Mouse (Mus musculus) neural tube, embryonic 12.5 days (tissue): Measurements from ENCODE around the gene Eya4. TPM values are rescaled to one million over a fixed set of nuclear protein-coding genes. Genes with fewer than 3 reads are reported as not detected.

ENCODE experiments used
- ATAC-seq: fragments of 200-750 bp; cut with Nextera tagmentation; 2 replicates; pipeline ENCODE4 v1.8.0; 2017; ENCODE audit warnings: low read depth, mild to moderate bottlenecking, moderate TSS enrichment, moderate library complexity; ENCODE audit not compliant: low FRiP score
- H3K27ac ChIP-seq: fragments of 300-500 bp; sonication (generic); 2 replicates; pipeline ENCODE4 v1.5.1; 2016
- H3K27me3 ChIP-seq: fragments of 300-500 bp; sonication (generic); replicated peaks from 2 replicates; pipeline ENCODE4 v1.6.1; 2016; ENCODE audit warnings: mild to moderate bottlenecking
- H3K36me3 ChIP-seq: fragments of 300-500 bp; sonication (generic); 2 replicates; pipeline ENCODE4 v1.6.1; 2016; ENCODE audit warnings: mild to moderate bottlenecking
- H3K4me1 ChIP-seq: fragments of 300-500 bp; sonication (generic); 2 replicates; pipeline ENCODE4 v1.6.1; 2016
- H3K4me2 ChIP-seq: fragments of 300-500 bp; sonication (generic); replicated peaks from 2 replicates; pipeline ENCODE4 v1.6.1; 2016; ENCODE audit warnings: mild to moderate bottlenecking
- H3K4me3 ChIP-seq: fragments of 300-500 bp; sonication (generic); 2 replicates; pipeline ENCODE4 v1.5.1; 2016
- H3K9ac ChIP-seq: fragments of 300-500 bp; sonication (generic); 2 replicates; pipeline ENCODE4 v1.6.1; 2016; ENCODE audit warnings: mild to moderate bottlenecking
- H3K9me3 ChIP-seq: fragments of 300-500 bp; sonication (generic); 2 replicates; pipeline ENCODE4 v1.6.1; 2016; ENCODE audit warnings: mild to moderate bottlenecking
- WGBS: fragments of 180-500 bp; shearing (Covaris S2); methylation state at CpG from one replicate; pipeline ENCODE4 v1.1.7; 2016; 5-methylcytosine and 5-hydroxymethylcytosine counted together
- polyA plus RNA-seq: library from polyadenylated mRNA; unstranded; fragments of >200 nt; fragmentation: Nextera tagmentation; extraction: Ambion mirVana; gene quantifications from 2 replicates; pipeline ENCODE4 v1.2.1, GENCODE M21; 2016

The Eya4 gene
- polyA plus RNA-seq, 1 experiment from 2014 or later, result 3.2 TPM

DNA sequence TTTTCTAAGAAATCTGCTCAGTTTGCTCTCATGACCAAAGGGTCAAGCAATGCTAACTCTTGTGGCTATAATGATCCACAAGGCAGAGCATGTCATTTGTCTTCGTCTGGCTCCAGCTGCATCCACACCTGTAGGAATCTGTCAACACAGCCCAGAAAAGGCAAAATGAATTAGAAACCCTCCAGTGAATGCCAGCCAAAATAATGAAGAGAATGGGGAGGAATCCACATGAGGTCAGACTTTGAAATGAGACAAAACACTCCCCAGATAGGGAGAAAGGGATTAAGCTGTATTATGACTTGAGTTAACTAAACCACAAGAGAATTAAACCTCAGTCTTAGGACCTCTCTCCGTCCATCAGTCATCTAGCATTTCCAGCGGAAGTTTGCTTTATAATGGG, 130.2 kb downstream of the Eya4 start:
- Histone ChIP-seq H3K27ac (no peak overlapping the region), H3K27me3 (no peaks in the 10 kb centered on the region), H3K36me3 (no peaks in the 10 kb centered on the region), H3K9me3 (no peaks in the 10 kb centered on the region), H3K9ac (no peak overlapping the region), H3K4me2 (no peak overlapping the region), H3K4me1 (no peaks in the 10 kb centered on the region; the same call in 1 of the 2 replicates), H3K4me3 (no peak overlapping the region)
- ATAC-seq, result no peak
- WGBS, result 61% methylated on average over 3 of the region's 3 CpGs

GRCm38 (mm10) chr10:23216815-23217214, 133.8 kb downstream of the Eya4 start:
- Histone ChIP-seq H3K9ac (no peak overlapping the region), H3K27ac (no peak overlapping the region), H3K27me3 (no peaks in the 10 kb centered on the region), H3K4me1 (no peaks in the 10 kb centered on the region; the same call in 1 of the 2 replicates), H3K9me3 (no peaks in the 10 kb centered on the region), H3K4me2 (no peak overlapping the region), H3K36me3 (no peaks in the 10 kb centered on the region), H3K4me3 (no peak overlapping the region)
- 76% methylated on average over 4 of the region's 4 CpGs for WGBS
- no peak for ATAC-seq

DNA sequence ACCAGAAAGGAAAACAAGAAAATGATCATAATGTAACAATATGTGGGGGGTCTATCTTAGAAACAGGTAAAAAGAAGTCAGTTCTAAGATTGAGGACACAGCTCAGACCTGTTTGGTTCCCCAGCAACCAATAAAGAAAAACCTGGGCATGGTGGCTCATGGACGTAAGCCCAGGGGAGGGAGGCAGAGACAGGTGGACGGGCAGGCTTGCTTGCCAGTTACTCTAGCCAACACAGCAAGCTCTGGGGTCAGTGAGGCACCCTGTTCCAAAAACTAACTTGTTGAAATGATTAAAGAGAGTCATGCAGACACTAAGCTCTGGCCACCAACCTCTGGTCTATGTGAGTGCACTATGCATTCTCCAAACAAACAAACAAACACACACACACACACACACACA, 139.2 kb downstream of the Eya4 start:
- Histone ChIP-seq H3K9me3 (no peaks in the 10 kb centered on the region), H3K9ac (no peak overlapping the region), H3K27ac (no peak overlapping the region), H3K4me1 (no peaks in the 10 kb centered on the region), H3K4me3 (no peak overlapping the region), H3K27me3 (no peaks in the 10 kb centered on the region), H3K4me2 (no peak overlapping the region), H3K36me3 (no peaks in the 10 kb centered on the region)
- WGBS, result 76% methylated on average over 2 of the region's 2 CpGs
- ATAC-seq, result no peak

DNA sequence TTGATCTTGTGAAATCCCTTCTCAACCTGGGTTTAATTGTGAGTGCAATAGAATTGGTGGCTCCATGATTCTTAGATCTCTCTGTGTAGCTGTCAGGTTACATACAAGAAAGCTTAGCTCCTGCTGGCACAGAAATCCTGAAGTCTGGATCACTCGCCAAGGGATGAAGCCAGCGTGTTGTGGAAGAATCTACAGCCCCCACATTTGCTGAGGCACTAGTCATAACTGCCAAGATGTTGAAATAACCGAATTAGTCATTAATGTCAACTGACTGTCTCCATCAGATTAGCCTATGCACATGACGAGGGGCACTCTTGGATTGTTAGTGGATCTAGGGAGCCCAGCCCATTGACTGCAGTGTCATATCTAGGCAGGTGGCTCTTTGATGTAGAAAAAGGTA, 146.7 kb downstream of the Eya4 start:
- Histone ChIP-seq H3K4me3 (no peak overlapping the region), H3K4me2 (no peak overlapping the region), H3K4me1 (no peaks in the 10 kb centered on the region), H3K27ac (no peak overlapping the region), H3K36me3 (no peaks in the 10 kb centered on the region), H3K9me3 (no peaks in the 10 kb centered on the region), H3K27me3 (no peaks in the 10 kb centered on the region), H3K9ac (no peak overlapping the region)
- WGBS, result 83% methylated on average over 4 of the region's 4 CpGs
- no peak for ATAC-seq

DNA sequence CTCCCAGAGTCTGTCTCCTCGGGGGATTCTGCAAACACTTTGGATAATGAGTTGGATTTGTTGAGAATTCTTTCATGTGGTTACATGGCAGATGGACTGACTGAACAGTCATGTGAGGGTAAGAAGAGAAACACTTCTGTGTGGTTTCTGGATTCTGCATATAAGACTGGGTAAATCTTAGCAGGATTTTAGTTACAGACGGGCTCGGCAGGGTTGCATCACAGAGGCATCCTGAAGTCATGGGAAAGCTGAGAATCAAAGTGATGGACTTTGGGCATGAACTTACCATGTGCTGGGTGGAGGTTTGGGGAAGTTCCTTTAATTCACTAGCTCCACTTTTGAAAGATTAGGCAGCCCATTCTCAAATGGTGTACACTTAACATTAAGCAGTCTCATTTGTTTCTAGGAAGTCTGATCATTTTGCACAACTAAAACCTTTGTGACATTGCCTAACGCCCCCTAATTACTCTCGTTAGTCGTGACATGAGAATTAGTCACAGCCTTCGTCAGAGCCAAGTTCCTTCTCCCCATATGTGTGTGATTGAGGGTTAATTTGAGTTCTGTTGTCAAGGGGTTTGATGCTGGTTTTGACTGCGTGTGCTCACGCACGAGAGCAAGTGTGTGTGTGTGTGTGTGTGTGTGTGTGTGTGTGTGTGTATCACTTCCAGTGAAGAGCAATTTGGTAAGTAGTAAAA, 147.3 kb downstream of the Eya4 start:
- Histone ChIP-seq H3K27ac (no peak overlapping the region), H3K4me2 (no peak overlapping the region), H3K4me1 (no peaks in the 10 kb centered on the region), H3K4me3 (no peak overlapping the region), H3K36me3 (no peaks in the 10 kb centered on the region), H3K27me3 (no peaks in the 10 kb centered on the region), H3K9ac (no peak overlapping the region), H3K9me3 (no peaks in the 10 kb centered on the region)
- WGBS, result 64% methylated on average over 10 of the region's 10 CpGs
- no peak for ATAC-seq

GRCm38 (mm10) chr10:23202591-23202990, 148.0 kb downstream of the Eya4 start:
- Histone ChIP-seq H3K4me2 (no peak overlapping the region), H3K4me1 (no peaks in the 10 kb centered on the region), H3K27me3 (no peaks in the 10 kb centered on the region), H3K4me3 (no peak overlapping the region), H3K36me3 (no peaks in the 10 kb centered on the region), H3K9ac (no peak overlapping the region), H3K27ac (no peak overlapping the region), H3K9me3 (no peaks in the 10 kb centered on the region)
- 95% methylated on average over 4 of the region's 4 CpGs for WGBS
- ATAC-seq, result no peak

DNA sequence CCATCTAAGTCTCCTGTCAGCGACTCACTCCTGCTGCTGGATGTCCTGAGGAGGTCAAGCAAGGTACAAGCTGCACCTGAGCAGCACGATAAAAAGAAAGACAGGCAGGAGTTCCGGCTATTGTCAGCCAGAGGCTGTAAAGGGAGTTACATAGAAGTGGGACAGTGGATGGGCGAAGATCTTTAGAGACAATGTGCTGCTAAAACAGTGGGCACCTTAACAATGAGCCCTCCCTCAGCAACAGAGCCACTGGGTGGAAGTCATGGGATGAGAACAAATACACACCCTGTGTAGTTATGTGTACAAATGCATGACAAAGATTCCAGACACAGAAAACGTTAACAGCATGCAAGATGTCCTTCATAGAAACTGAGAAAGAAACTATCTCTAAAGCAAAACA, 152.3 kb downstream of the Eya4 start:
- Histone ChIP-seq H3K4me2 (no peak overlapping the region), H3K36me3 (no peaks in the 10 kb centered on the region), H3K27ac (no peak overlapping the region), H3K9ac (no peak overlapping the region), H3K27me3 (no peaks in the 10 kb centered on the region), H3K4me3 (no peak overlapping the region), H3K4me1 (peaks cover 5% of the 10 kb centered on the region; the same call in 1 of the 2 replicates), H3K9me3 (no peaks in the 10 kb centered on the region)
- ATAC-seq, result no peak
- WGBS, result 63% methylated on average over 5 of the region's 5 CpGs

DNA sequence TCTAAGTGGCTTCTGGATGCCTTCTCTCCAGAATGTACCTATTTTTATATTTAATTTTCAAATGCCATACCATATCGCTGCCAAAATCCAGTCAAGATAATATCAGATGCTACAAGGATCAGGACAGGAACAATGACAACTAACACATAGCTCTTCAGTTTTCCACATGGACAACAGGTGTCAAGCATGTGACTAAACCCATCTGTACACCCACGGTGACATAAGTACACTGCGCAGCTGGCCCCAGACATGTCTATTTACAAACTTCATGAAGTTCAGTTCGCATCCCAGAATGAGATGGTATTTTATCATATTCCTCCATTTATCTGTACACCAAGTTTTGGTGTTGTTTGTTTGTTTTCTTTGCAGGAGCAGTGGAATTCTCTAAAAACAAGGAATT, 154.2 kb downstream of the Eya4 start:
- H3K4me1 ChIP-seq, result peaks cover 5% of the 10 kb centered on the region; the same call in 1 of the 2 replicates
- no peak overlapping the region for H3K27ac ChIP-seq
- H3K4me3 ChIP-seq, result no peak overlapping the region
- H3K4me2 ChIP-seq, result no peak overlapping the region
- H3K9me3 ChIP-seq, result no peaks in the 10 kb centered on the region
- no peaks in the 10 kb centered on the region for H3K27me3 ChIP-seq
- no peak overlapping the region for H3K9ac ChIP-seq
- 90% methylated on average over 4 of the region's 4 CpGs for WGBS
- no peak for ATAC-seq
- no peaks in the 10 kb centered on the region for H3K36me3 ChIP-seq

- Histone ChIP-seq H3K9ac (no peak overlapping the region), H3K27me3 (no peaks in the 10 kb centered on the region), H3K9me3 (no peaks in the 10 kb centered on the region), H3K27ac (no peak overlapping the region), H3K36me3 (no peaks in the 10 kb centered on the region), H3K4me2 (no peak overlapping the region), H3K4me1 (peaks cover 5% of the 10 kb centered on the region; the same call in 1 of the 2 replicates), H3K4me3 (no peak overlapping the region)
- ATAC-seq, result peak; percentile 84
- WGBS, result 19% methylated on average over 2 of the region's 2 CpGs
Measured at GRCm38 (mm10) chr10:23195337-23195736, 155.2 kb downstream of the Eya4 start.

- Histone ChIP-seq H3K4me2 (no peak overlapping the region), H3K36me3 (no peaks in the 10 kb centered on the region), H3K27me3 (no peaks in the 10 kb centered on the region), H3K9ac (no peak overlapping the region), H3K4me1 (no peaks in the 10 kb centered on the region), H3K9me3 (no peaks in the 10 kb centered on the region), H3K27ac (no peak overlapping the region), H3K4me3 (no peak overlapping the region)
- WGBS, result 55% methylated on average over 10 of the region's 10 CpGs
- no peak for ATAC-seq
Measured at GRCm38 (mm10) chr10:23189836-23190235, 160.8 kb downstream of the Eya4 start.

GRCm38 (mm10) chr10:23185391-23185790, 165.2 kb downstream of the Eya4 start:
- ATAC-seq, result no peak
- Histone ChIP-seq H3K4me2 (no peak overlapping the region), H3K9me3 (no peaks in the 10 kb centered on the region), H3K27me3 (no peaks in the 10 kb centered on the region), H3K9ac (no peak overlapping the region), H3K4me1 (peaks cover 2% of the 10 kb centered on the region), H3K27ac (no peak overlapping the region), H3K36me3 (no peaks in the 10 kb centered on the region), H3K4me3 (no peak overlapping the region)
- 88% methylated on average over 6 of the region's 6 CpGs for WGBS

- Histone ChIP-seq H3K27ac (no peak overlapping the region), H3K9me3 (no peaks in the 10 kb centered on the region), H3K27me3 (no peaks in the 10 kb centered on the region), H3K9ac (no peak overlapping the region), H3K4me3 (no peak overlapping the region), H3K36me3 (no peaks in the 10 kb centered on the region), H3K4me2 (no peak overlapping the region), H3K4me1 (peaks cover 17% of the 10 kb centered on the region)
- ATAC-seq, result no peak
- 79% methylated on average over 11 of the region's 11 CpGs for WGBS
Measured at GRCm38 (mm10) chr10:23181572-23182493, 168.8 kb downstream of the Eya4 start.
